Comparison of ENCODE assay signal across 24 mouse cellular contexts in genomic region chr17:88879736-88880135, GRCm38 (mm10).
DNase-seq lines count a peak whose midpoint lies in the region; ATAC-seq and TF ChIP-seq lines count a peak whose summit lies in the region.
"Had no signal": no experiment of that assay in that cellular context is flagged by ENCODE, and none has a peak within 500 bp of the region (broad histone marks: within the 10 kb centered on the region; RNA-seq: fewer than 3 reads in every experiment).

No protein-coding gene starts in this region.

- H3K4me1 ChIP-seq in forebrain, postnatal 0 days (ENCODE audit: insufficient read depth): no peaks in the 10 kb centered on the region
- no peaks in the 10 kb centered on the region for H3K4me1 ChIP-seq in forebrain, embryonic 16.5 days (replicated peaks; ENCODE audit: control insufficient read depth, insufficient read depth, low read length)
- H3K4me1 ChIP-seq in lung, embryonic 14.5 days (ENCODE audit: insufficient read depth): no peaks in the 10 kb centered on the region
- H3K4me1 ChIP-seq: embryonic facial prominence, embryonic 10.5 days; embryonic facial prominence, embryonic 12.5 days; forebrain, embryonic 13.5 days; forebrain, embryonic 15.5 days had no signal

- no peaks in the 10 kb centered on the region for H3K27me3 ChIP-seq in forebrain, postnatal 0 days (ENCODE audit: insufficient read depth, low read length)
- H3K27me3 ChIP-seq in forebrain, embryonic 16.5 days (replicated peaks; ENCODE audit: control insufficient read depth, insufficient read depth, low read length): no peaks in the 10 kb centered on the region
- no peaks in the 10 kb centered on the region for H3K27me3 ChIP-seq in lung, embryonic 14.5 days (ENCODE audit: insufficient read depth, low read length)
- H3K27me3 ChIP-seq: CH12.LX; embryonic facial prominence, embryonic 12.5 days; forebrain, embryonic 13.5 days; forebrain, embryonic 15.5 days; Patski had no signal

- H3K36me3 ChIP-seq in forebrain, postnatal 0 days (ENCODE audit: insufficient read depth): no peaks in the 10 kb centered on the region
- no peaks in the 10 kb centered on the region for H3K36me3 ChIP-seq in forebrain, embryonic 16.5 days (ENCODE audit: control insufficient read depth, insufficient read depth)
- H3K36me3 ChIP-seq in lung, embryonic 14.5 days (ENCODE audit: insufficient read depth): no peaks in the 10 kb centered on the region
- H3K36me3 ChIP-seq: embryonic facial prominence, embryonic 10.5 days; embryonic facial prominence, embryonic 12.5 days; forebrain, embryonic 15.5 days; G1E had no signal

- H3K4me2 ChIP-seq in forebrain, postnatal 0 days (ENCODE audit: low read depth): no peak overlapping the region
- no peak overlapping the region for H3K4me2 ChIP-seq in forebrain, embryonic 16.5 days (ENCODE audit: low read length)
- no peak overlapping the region for H3K4me2 ChIP-seq in lung, embryonic 14.5 days
- H3K4me2 ChIP-seq: embryonic facial prominence, embryonic 12.5 days; forebrain, embryonic 13.5 days; forebrain, embryonic 15.5 days had no signal

- 81% methylated on average over 1 of the region's 1 CpGs for WGBS in forebrain, postnatal 0 days
- 82% methylated on average over 1 of the region's 1 CpGs for WGBS in forebrain, embryonic 16.5 days
- WGBS in lung, embryonic 14.5 days: 61% methylated on average over 1 of the region's 1 CpGs

- no peak overlapping the region for H3K9ac ChIP-seq in forebrain, postnatal 0 days
- no peak overlapping the region for H3K9ac ChIP-seq in forebrain, embryonic 16.5 days (replicated peaks; ENCODE audit: low read depth, low read length)
- no peak overlapping the region for H3K9ac ChIP-seq in lung, embryonic 14.5 days
- H3K9ac ChIP-seq: embryonic facial prominence, embryonic 12.5 days; forebrain, embryonic 13.5 days; forebrain, embryonic 15.5 days had no signal

- no peak overlapping the region for H3K4me3 ChIP-seq in forebrain, postnatal 0 days (ENCODE audit: low read depth, low read length)
- H3K4me3 ChIP-seq in forebrain, embryonic 16.5 days (replicated peaks; ENCODE audit: low read length): no peak overlapping the region
- no peak overlapping the region for H3K4me3 ChIP-seq in lung, embryonic 14.5 days (ENCODE audit: low read depth, low read length)
- H3K4me3 ChIP-seq: embryonic facial prominence, embryonic 10.5 days; embryonic facial prominence, embryonic 12.5 days; forebrain, embryonic 13.5 days; forebrain, embryonic 15.5 days had no signal

- no peak; the same call in 1 of the 2 replicates for TF ChIP-seq CTCF in forebrain, postnatal 0 days (IDR thresholded peaks at IDR 0.05; ENCODE audit: low read depth)
- TF ChIP-seq CTCF in lung, embryonic 14.5 days (IDR thresholded peaks at IDR 0.05; ENCODE audit: low read depth): no peak

- no peaks in the 10 kb centered on the region for H3K9me3 ChIP-seq in forebrain, postnatal 0 days (ENCODE audit: low read length)
- H3K9me3 ChIP-seq in forebrain, embryonic 16.5 days (ENCODE audit: control insufficient read depth, low read length): no peaks in the 10 kb centered on the region
- no peaks in the 10 kb centered on the region for H3K9me3 ChIP-seq in lung, embryonic 14.5 days (ENCODE audit: low read depth, low read length)
- H3K9me3 ChIP-seq: embryonic facial prominence, embryonic 10.5 days; embryonic facial prominence, embryonic 12.5 days; forebrain, embryonic 13.5 days; forebrain, embryonic 15.5 days had no signal

- peak; percentile 72 for ATAC-seq in forebrain, postnatal 0 days
- no peak for ATAC-seq in forebrain, embryonic 16.5 days
- ATAC-seq in lung, embryonic 14.5 days (ENCODE audit: insufficient read depth): peak; percentile 77; the same call in 1 of the 2 replicates
- 0 out of 2 replicates have a peak, but pooled peaks have one; percentile 21 for ATAC-seq in megakaryocyte, adult 5-6 weeks (ENCODE audit: poor library complexity, severe bottlenecking)
- ATAC-seq: activated CD4-positive, CD25-positive, alpha-beta regulatory T cell, adult 4 months; forebrain, embryonic 13.5 days; forebrain, embryonic 15.5 days; Patski had no signal

- no peak for DNase-seq in forebrain, postnatal 0 days
- DNase-seq in lung, embryonic 14.5 days: no peak
- no peak for DNase-seq in lung, postnatal 25 days (ENCODE audit: low spot score)
- DNase-seq in 416B (ENCODE audit: low read depth): peak; percentile 46
- no peak for DNase-seq in kidney, adult 9 months
- no peak for DNase-seq in thymus, postnatal 14 days
- DNase-seq: adrenal gland, adult 8-10 months; adrenal gland, postnatal 14 days; adrenal gland, postnatal 36 days; cerebellum, adult 11-12 months; cerebellum, adult 2 months; cerebellum, adult 9-10 months; cerebellum, postnatal 10 days; cerebellum, postnatal 25 days had no signal

- H3K27ac ChIP-seq in forebrain, postnatal 0 days (ENCODE audit: low read depth, low read length): no peak overlapping the region
- H3K27ac ChIP-seq in forebrain, embryonic 16.5 days (ENCODE audit: low read length): no peak overlapping the region
- no peak overlapping the region for H3K27ac ChIP-seq in lung, embryonic 14.5 days (ENCODE audit: low read depth)
- H3K27ac ChIP-seq: embryonic facial prominence, embryonic 10.5 days; embryonic facial prominence, embryonic 12.5 days; forebrain, embryonic 13.5 days; forebrain, embryonic 15.5 days had no signal
